Mouse (Mus musculus) limb, embryonic 10.5 days (tissue): ENCODE measurements around the gene Gm5447. TPM values are rescaled to one million over a fixed set of nuclear protein-coding genes. Genes with fewer than 3 reads are reported as not detected.
A peak's percentile ranks its signal among the peaks of the same experiment; 100 is the strongest.

Experiments
- DNase-seq: peaks from one replicate; pipeline ENCODE4 v3.0.0-alpha.2; 2017; ENCODE audit warnings: low spot score
- H3K27ac ChIP-seq: fragments of 300-500 bp; sonication (generic); 2 replicates; pipeline ENCODE4 v1.5.1; 2016; ENCODE audit warnings: mild to moderate bottlenecking
- H3K27me3 ChIP-seq: fragments of 300-500 bp; sonication (generic); 2 replicates; pipeline ENCODE4 v1.6.1; 2016; ENCODE audit warnings: low read depth, mild to moderate bottlenecking; ENCODE audit not compliant: poor library complexity, severe bottlenecking
- H3K36me3 ChIP-seq: fragments of 300-500 bp; sonication (generic); 2 replicates; pipeline ENCODE4 v1.6.1; 2016; ENCODE audit warnings: mild to moderate bottlenecking, moderate library complexity
- H3K4me1 ChIP-seq: fragments of 300-500 bp; sonication (generic); 2 replicates; pipeline ENCODE4 v1.6.1; 2016
- H3K4me3 ChIP-seq: fragments of 300-500 bp; sonication (generic); 2 replicates; pipeline ENCODE4 v1.5.1; 2016; ENCODE audit warnings: mild to moderate bottlenecking, moderate library complexity
- H3K9me3 ChIP-seq: fragments of 300-500 bp; sonication (generic); replicated peaks from 2 replicates; pipeline ENCODE4 v1.6.1; 2016; ENCODE audit warnings: mild to moderate bottlenecking
- WGBS: fragments of 180-500 bp; shearing (Covaris S2); methylation state at CpG from one replicate; pipeline ENCODE4 v1.1.7; 2016; 5-methylcytosine and 5-hydroxymethylcytosine counted together
- polyA plus RNA-seq: library from polyadenylated mRNA; unstranded; fragments of >200 nt; fragmentation: Nextera tagmentation; extraction: Ambion mirVana; gene quantifications from 2 replicates; pipeline ENCODE4 v1.2.1, GENCODE M21; 2016

Gene Gm5447
- polyA plus RNA-seq, 1 experiment from 2014 or later: not detected

- Histone ChIP-seq H3K9me3 (no peaks in the 10 kb centered on the region), H3K4me1 (peaks cover 29% of the 10 kb centered on the region), H3K27ac (0 out of 2 replicates have a peak overlapping the region, but pooled peaks have one; percentile 23), H3K27me3 (no peaks in the 10 kb centered on the region; the same call in 1 of the 2 replicates), H3K4me3 (peak overlapping the region; percentile 33), H3K36me3 (no peaks in the 10 kb centered on the region)
- DNase-seq: peak; percentile 48
- 13% methylated on average over 10 of the region's 10 CpGs for WGBS
These were observed 7.5 kb upstream of the Gm5447 start for GRCm38 (mm10) chr13:30966507-30966911.

GRCm38 (mm10) chr13:30968311-30968710 lies 5.7 kb upstream of the Gm5447 start:
- H3K4me1 ChIP-seq: peaks cover 31% of the 10 kb centered on the region

GRCm38 (mm10) chr13:30971047-30971446 lies 3.0 kb upstream of the Gm5447 start:
- H3K4me1 ChIP-seq: peaks cover 30% of the 10 kb centered on the region
- H3K27ac ChIP-seq: no peak overlapping the region
- DNase-seq: no peak
- no peaks in the 10 kb centered on the region for H3K36me3 ChIP-seq
- no peaks in the 10 kb centered on the region for H3K9me3 ChIP-seq
- 90% methylated on average over 3 of the region's 3 CpGs for WGBS
- H3K27me3 ChIP-seq: no peaks in the 10 kb centered on the region; the same call in 1 of the 2 replicates
- H3K4me3 ChIP-seq: no peak overlapping the region

More at GRCm38 (mm10) chr13:30968311-30968710, 5.7 kb upstream of the Gm5447 start:
- H3K27ac ChIP-seq: no peak overlapping the region
- no peaks in the 10 kb centered on the region for H3K36me3 ChIP-seq
- no peaks in the 10 kb centered on the region; the same call in 1 of the 2 replicates for H3K27me3 ChIP-seq
- no peak overlapping the region for H3K4me3 ChIP-seq
- no peaks in the 10 kb centered on the region for H3K9me3 ChIP-seq
- DNase-seq: no peak
- 69% methylated on average over 4 of the region's 4 CpGs for WGBS

- Histone ChIP-seq H3K4me1 (peaks cover 19% of the 10 kb centered on the region; the same call in 1 of the 2 replicates), H3K36me3 (no peaks in the 10 kb centered on the region), H3K9me3 (no peaks in the 10 kb centered on the region), H3K27ac (no peak overlapping the region), H3K27me3 (no peaks in the 10 kb centered on the region; the same call in 1 of the 2 replicates), H3K4me3 (no peak overlapping the region)
- WGBS: 91% methylated on average over 2 of the region's 2 CpGs
- no peak for DNase-seq
These were observed 1.9 kb upstream of the Gm5447 start for GRCm38 (mm10) chr13:30972102-30972501.

DNA sequence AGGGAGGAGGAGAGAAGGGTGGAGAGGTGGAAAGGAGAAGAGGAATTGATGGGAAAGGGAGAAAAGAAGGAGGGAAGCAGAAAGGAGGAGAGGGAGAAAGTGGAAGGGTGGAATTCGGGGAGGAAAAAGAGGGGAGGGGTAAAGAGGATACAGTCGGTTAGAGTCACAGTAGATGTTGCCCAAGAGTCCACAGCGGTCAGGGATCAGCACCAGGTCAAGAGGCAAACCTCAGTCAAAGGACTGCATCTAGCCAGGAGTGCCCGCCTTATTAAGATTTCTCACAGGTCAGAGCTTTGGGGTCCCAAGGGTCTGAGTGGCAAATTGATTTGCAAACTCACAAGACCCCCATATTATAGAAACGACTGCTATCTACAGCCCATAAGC lies 235 bp downstream of the Gm5447 start:
- Histone ChIP-seq H3K36me3 (no peaks in the 10 kb centered on the region), H3K4me3 (peak overlapping the region; percentile 89), H3K4me1 (peaks cover 13% of the 10 kb centered on the region; the same call in 1 of the 2 replicates), H3K27ac (peak overlapping the region; percentile 94), H3K27me3 (no peaks in the 10 kb centered on the region), H3K9me3 (no peaks in the 10 kb centered on the region)
- no peak for DNase-seq
- WGBS: 24% methylated on average over 5 of the region's 5 CpGs

GRCm38 (mm10) chr13:30976536-30977084 lies 2.6 kb downstream of the Gm5447 start:
- WGBS: 64% methylated on average over 8 of the region's 8 CpGs
- DNase-seq: no peak
- no peaks in the 10 kb centered on the region for H3K36me3 ChIP-seq

GRCm38 (mm10) chr13:30978224-30978623 lies 4.2 kb downstream of the Gm5447 start:
- no peak for DNase-seq
- H3K27ac ChIP-seq: no peak overlapping the region
- peaks cover 7% of the 10 kb centered on the region; the same call in 1 of the 2 replicates for H3K4me1 ChIP-seq
- H3K36me3 ChIP-seq: no peaks in the 10 kb centered on the region
- no peak overlapping the region for H3K4me3 ChIP-seq
- WGBS: 64% methylated on average over 4 of the region's 4 CpGs
- H3K27me3 ChIP-seq: no peaks in the 10 kb centered on the region
- no peaks in the 10 kb centered on the region for H3K9me3 ChIP-seq

More at GRCm38 (mm10) chr13:30976536-30977084, 2.6 kb downstream of the Gm5447 start:
- Histone ChIP-seq H3K27ac (no peak overlapping the region), H3K27me3 (no peaks in the 10 kb centered on the region), H3K9me3 (no peaks in the 10 kb centered on the region), H3K4me1 (peaks cover 8% of the 10 kb centered on the region; the same call in 1 of the 2 replicates), H3K4me3 (no peak overlapping the region)

GRCm38 (mm10) chr13:30981666-30982065 lies 7.7 kb downstream of the Gm5447 start:
- no peak overlapping the region for H3K4me3 ChIP-seq
- H3K4me1 ChIP-seq: peaks cover 13% of the 10 kb centered on the region
- no peak overlapping the region for H3K27ac ChIP-seq
- no peaks in the 10 kb centered on the region for H3K36me3 ChIP-seq
- H3K27me3 ChIP-seq: peaks cover 17% of the 10 kb centered on the region
- no peaks in the 10 kb centered on the region for H3K9me3 ChIP-seq
- WGBS: 71% methylated on average over 1 of the region's 1 CpGs
- no peak for DNase-seq

- no peaks in the 10 kb centered on the region for H3K36me3 ChIP-seq
- no peak for DNase-seq
- no peaks in the 10 kb centered on the region for H3K9me3 ChIP-seq
- no peak overlapping the region; the same call in 1 of the 2 replicates for H3K27ac ChIP-seq
- peak overlapping the region; percentile 49 for H3K4me3 ChIP-seq
- H3K27me3 ChIP-seq: peaks cover 41% of the 10 kb centered on the region
- 26% methylated on average over 13 of the region's 13 CpGs for WGBS
- peaks cover 13% of the 10 kb centered on the region for H3K4me1 ChIP-seq
These were observed 11.2 kb downstream of the Gm5447 start for GRCm38 (mm10) chr13:30985275-30985597.

GRCm38 (mm10) chr13:30985598-30986466 lies 11.8 kb downstream of the Gm5447 start:
- Histone ChIP-seq H3K27ac (no peak overlapping the region; the same call in 1 of the 2 replicates), H3K4me3 (peak overlapping the region; percentile 49), H3K27me3 (peaks cover 41% of the 10 kb centered on the region), H3K9me3 (no peaks in the 10 kb centered on the region), H3K4me1 (peaks cover 13% of the 10 kb centered on the region), H3K36me3 (no peaks in the 10 kb centered on the region)
- DNase-seq: peak; percentile 62
- WGBS: 18% methylated on average over 27 of the region's 27 CpGs

DNA sequence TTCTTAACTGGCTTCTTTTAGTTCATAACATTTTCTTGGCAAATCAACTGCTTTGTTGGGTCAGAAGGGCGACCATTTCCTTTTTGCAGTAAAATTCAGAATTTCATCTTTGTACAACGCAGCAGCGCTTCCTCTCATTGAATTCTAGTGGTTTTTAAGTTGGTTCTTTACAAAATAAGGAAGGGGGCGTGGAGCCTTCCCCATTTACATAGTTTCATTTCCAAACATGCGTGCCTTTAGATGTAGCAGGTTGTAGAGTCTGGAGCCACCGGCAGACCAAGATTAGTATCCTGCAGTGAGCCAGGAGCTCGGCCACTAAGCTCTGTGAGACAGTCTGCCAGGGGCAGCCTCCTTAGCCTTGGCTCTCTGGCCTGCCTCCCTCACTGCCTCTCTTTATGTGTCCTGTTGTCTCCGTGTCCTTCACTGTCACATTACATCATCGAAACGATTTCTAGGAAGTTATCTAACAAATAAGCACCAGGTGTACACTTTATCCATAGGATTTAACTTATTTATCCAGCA lies 13.0 kb downstream of the Gm5447 start:
- DNase-seq: no peak
- no peaks in the 10 kb centered on the region for H3K9me3 ChIP-seq
- peaks cover 13% of the 10 kb centered on the region for H3K4me1 ChIP-seq
- peaks cover 46% of the 10 kb centered on the region for H3K27me3 ChIP-seq
- H3K4me3 ChIP-seq: no peak overlapping the region
- 81% methylated on average over 10 of the region's 10 CpGs for WGBS
- no peaks in the 10 kb centered on the region for H3K36me3 ChIP-seq
- no peak overlapping the region for H3K27ac ChIP-seq

DNA sequence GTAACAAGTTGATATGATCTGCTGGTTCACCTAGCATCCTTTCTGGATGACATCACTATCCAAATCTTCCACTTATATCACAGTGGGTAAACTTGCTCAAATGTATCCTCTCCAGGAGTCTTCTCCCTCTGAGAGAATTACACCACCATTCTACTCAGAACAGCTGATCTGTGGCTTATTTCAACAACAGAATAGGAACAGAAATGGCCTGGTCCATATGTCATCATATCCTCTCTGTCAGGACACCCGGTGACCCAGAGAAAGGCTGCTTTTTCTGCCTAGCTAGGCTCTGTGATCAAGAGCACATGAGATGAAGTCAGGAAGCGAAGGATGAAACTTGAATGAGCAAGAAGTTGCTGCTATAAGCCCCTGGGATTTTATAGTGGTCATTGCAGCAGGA lies 13.7 kb downstream of the Gm5447 start:
- no peak for DNase-seq
- H3K4me3 ChIP-seq: no peak overlapping the region
- peaks cover 46% of the 10 kb centered on the region for H3K27me3 ChIP-seq
- 89% methylated on average over 2 of the region's 2 CpGs for WGBS
- no peak overlapping the region for H3K27ac ChIP-seq
- peaks cover 13% of the 10 kb centered on the region for H3K4me1 ChIP-seq
- H3K9me3 ChIP-seq: no peaks in the 10 kb centered on the region
- no peaks in the 10 kb centered on the region for H3K36me3 ChIP-seq

DNA sequence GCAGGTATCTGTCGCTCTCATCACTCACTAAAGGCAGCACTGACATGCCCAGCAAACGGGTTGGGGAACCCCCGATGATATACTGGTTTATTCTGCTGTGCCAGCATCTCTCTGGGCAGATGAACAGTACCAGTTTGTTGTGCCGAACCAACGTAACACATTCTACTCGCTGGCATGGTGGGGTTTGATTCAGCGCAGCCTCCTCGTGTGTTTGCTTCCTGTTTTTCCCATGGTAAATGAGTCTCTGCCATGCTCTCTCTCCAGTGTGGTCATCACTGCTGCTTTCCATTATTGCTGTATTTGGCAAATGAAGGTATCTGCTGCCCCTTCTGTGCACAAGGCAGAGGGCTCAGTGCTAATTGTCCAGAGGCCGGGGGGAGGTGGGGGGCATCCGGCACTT lies 15.7 kb downstream of the Gm5447 start:
- DNase-seq: no peak
- H3K27ac ChIP-seq: no peak overlapping the region
- no peaks in the 10 kb centered on the region for H3K36me3 ChIP-seq
- 92% methylated on average over 10 of the region's 10 CpGs for WGBS
- peaks cover 13% of the 10 kb centered on the region for H3K4me1 ChIP-seq
- H3K9me3 ChIP-seq: no peaks in the 10 kb centered on the region
- H3K4me3 ChIP-seq: no peak overlapping the region
- peaks cover 45% of the 10 kb centered on the region for H3K27me3 ChIP-seq
